Comparison of ENCODE assay signal across 7 mouse cellular contexts in the genomic region with DNA sequence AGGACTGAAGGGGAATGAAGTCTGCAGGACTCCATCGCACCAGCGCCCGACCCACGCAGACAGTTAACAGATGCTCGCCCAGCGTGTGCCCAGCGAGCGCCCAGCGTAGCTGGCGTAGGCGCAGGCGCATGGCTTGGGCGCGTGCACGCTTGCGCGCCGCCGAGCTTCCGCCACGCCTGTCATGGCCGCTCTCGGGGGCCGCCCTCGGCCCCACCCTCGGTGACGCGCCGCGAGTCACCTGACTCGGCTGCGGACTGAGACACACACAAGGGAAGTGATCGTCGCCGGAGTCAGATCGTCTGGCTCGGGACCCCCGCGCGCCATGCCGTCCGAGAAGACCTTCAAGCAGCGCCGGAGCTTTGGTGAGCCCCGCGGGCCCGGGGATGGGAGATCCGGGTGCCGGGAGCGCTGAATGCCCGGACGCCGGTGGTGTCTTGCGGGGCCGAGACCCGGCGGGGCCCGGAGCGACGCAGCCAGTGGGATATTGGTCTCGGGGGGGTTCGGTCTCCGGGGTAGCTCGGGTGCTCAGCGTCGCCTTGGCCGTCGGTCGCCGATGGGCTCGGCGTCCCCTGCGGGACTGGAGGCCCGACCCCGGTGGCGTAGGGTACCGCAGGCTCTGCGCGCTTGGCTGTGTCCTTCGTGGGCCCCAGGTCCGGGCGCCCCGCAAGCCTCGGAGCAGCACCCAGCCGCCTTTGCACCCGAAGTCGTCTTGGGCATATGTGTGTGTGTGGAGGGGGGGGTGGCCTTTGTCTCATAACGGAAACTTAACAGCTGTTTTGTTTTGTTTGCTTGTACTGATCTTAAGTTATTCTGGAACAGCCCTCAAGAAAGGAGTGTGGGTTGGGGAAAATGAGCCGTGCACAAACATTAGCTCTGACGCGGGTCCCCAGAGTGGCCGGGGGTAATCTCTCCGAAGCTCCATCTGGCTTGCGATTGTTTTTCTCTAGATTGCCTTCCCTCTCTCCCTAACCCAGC. TPM values are rescaled to one million over a fixed set of nuclear protein-coding genes. Genes with fewer than 3 reads are reported as not detected.
DNase-seq lines count a peak whose midpoint lies in the region; ATAC-seq and TF ChIP-seq lines count a peak whose summit lies in the region.

A gene (plus strand): TSS at position 159 of the 975 bp plus-strand sequence.

- peak within 1 kb of the TSS; percentile 84 for H3K27ac ChIP-seq in intestine, postnatal 0 days (ENCODE audit: low read depth, low read length)
- H3K27ac ChIP-seq in midbrain, embryonic 12.5 days (replicated peaks) = peak within 1 kb of the TSS; percentile 67
- peak within 1 kb of the TSS; percentile 32 for H3K27ac ChIP-seq in small intestine, adult 2 months (ENCODE audit: insufficient read depth, low read depth, low read length)

- ATAC-seq in intestine, postnatal 0 days = peak; percentile 88
- ATAC-seq in midbrain, embryonic 12.5 days (ENCODE audit: low FRiP score, low read depth) = peak; percentile 85

- peak within 1 kb of the TSS; percentile 84 for H3K4me3 ChIP-seq in intestine, postnatal 0 days (ENCODE audit: low read depth, low read length)
- peak within 1 kb of the TSS; percentile 88 for H3K4me3 ChIP-seq in midbrain, embryonic 12.5 days
- H3K4me3 ChIP-seq in small intestine, adult 2 months (ENCODE audit: low read depth, low read length) = peak within 1 kb of the TSS; percentile 97

- no peaks in the 10 kb centered on the region for H3K9me3 ChIP-seq in intestine, postnatal 0 days (ENCODE audit: control insufficient read depth)
- H3K9me3 ChIP-seq in midbrain, embryonic 12.5 days = no peaks in the 10 kb centered on the region

- peak; percentile 69 for TF ChIP-seq POLR2A in small intestine, adult 2 months (IDR thresholded peaks at IDR 0.05; ENCODE audit: low read depth, low read length)

- peaks cover 14% of the 10 kb centered on the region for H3K4me1 ChIP-seq in intestine, postnatal 0 days (replicated peaks; ENCODE audit: control insufficient read depth, insufficient read depth, low read length)
- H3K4me1 ChIP-seq in midbrain, embryonic 12.5 days = peaks cover 24% of the 10 kb centered on the region
- H3K4me1 ChIP-seq in small intestine, adult 2 months (ENCODE audit: control insufficient read depth, insufficient read depth, insufficient read length, low read length) = peaks cover 6% of the 10 kb centered on the region

- H3K27me3 ChIP-seq in intestine, postnatal 0 days (replicated peaks; ENCODE audit: control insufficient read depth, insufficient read depth, low read length) = no peaks in the 10 kb centered on the region
- H3K27me3 ChIP-seq in midbrain, embryonic 12.5 days = no peaks in the 10 kb centered on the region; the same call in 1 of the 2 replicates
- H3K27me3 ChIP-seq in small intestine, adult 2 months (ENCODE audit: control insufficient read depth, insufficient read depth, low read length) = no peaks in the 10 kb centered on the region

- H3K36me3 ChIP-seq in intestine, postnatal 0 days (ENCODE audit: control insufficient read depth, insufficient read depth) = peaks cover 22% of the 10 kb centered on the region
- H3K36me3 ChIP-seq in midbrain, embryonic 12.5 days = peaks cover 23% of the 10 kb centered on the region
- peaks cover 13% of the 10 kb centered on the region for H3K36me3 ChIP-seq in small intestine, adult 2 months (ENCODE audit: control insufficient read depth, insufficient read depth, low read length)

- peak within 1 kb of the TSS; percentile 73 for H3K4me2 ChIP-seq in intestine, postnatal 0 days (replicated peaks; ENCODE audit: low read depth)
- H3K4me2 ChIP-seq in midbrain, embryonic 12.5 days (replicated peaks) = peak within 1 kb of the TSS; percentile 73

- peak; percentile 11; the same call in 1 of the 2 replicates for TF ChIP-seq CTCF in intestine, postnatal 0 days (IDR thresholded peaks at IDR 0.05; ENCODE audit: low read depth)
- TF ChIP-seq CTCF in small intestine, adult 2 months (IDR thresholded peaks at IDR 0.05; ENCODE audit: extremely low read depth, insufficient read length, insufficient replicate concordance, low read depth, low read length) = 0 out of 2 replicates have a peak, but pooled peaks have one; percentile 11

- under 1% methylated on average over 92 of the region's 94 CpGs for WGBS in intestine, postnatal 0 days
- WGBS in midbrain, embryonic 12.5 days = under 1% methylated on average over 94 of the region's 94 CpGs
- under 1% methylated on average over 94 of the region's 94 CpGs for WGBS in small intestine, adult 2 months

- H3K9ac ChIP-seq in intestine, postnatal 0 days (ENCODE audit: low read depth, low read length) = peak within 1 kb of the TSS; percentile 86
- peak within 1 kb of the TSS; percentile 88 for H3K9ac ChIP-seq in midbrain, embryonic 12.5 days (replicated peaks)

- intact Hi-C loops in left cerebral cortex, postnatal 4 days (cut with DNase I) = no loop called here

- DNase-seq in adrenal gland, adult 8-10 months = peak; percentile 91
- DNase-seq in embryo, embryonic 9.5 days (ENCODE audit: extremely low spot score) = peak; percentile 95
- no peak for DNase-seq in gonadal fat pad, adult 2 months (ENCODE audit: low read depth)
- peak; percentile 96 for DNase-seq in left cerebral cortex, postnatal 4 days

RNA-seq across cellular contexts. Expression of the gene that starts here (rescaled TPM):
- 100 to 1,000 TPM; 167 to 214 (median 191) TPM for total RNA-seq in adrenal gland, adult 8-10 months (2022)
- 76.9 and 94.2 TPM in 2 replicates for polyA plus RNA-seq in gonadal fat pad, adult 2 months (2012; rRNA removed)
- 264 and 267 TPM in 2 replicates for polyA plus RNA-seq in intestine, postnatal 0 days (2015; fragmentation: Nextera tagmentation; extraction: Ambion mirVana)
- 100 to 1,000 TPM; 145 to 167 TPM for total RNA-seq in left cerebral cortex, postnatal 4 days (2021)
- 280 and 292 TPM in 2 replicates for polyA plus RNA-seq in midbrain, embryonic 12.5 days (2016; fragmentation: Nextera tagmentation; extraction: Ambion mirVana)
- 50.7 and 82.2 TPM in 2 replicates for polyA plus RNA-seq in small intestine, adult 2 months (2012; rRNA removed)

Comparison
In these comparisons a context has a peak if more than half of its experiments do, and no peak if none do; other contexts are left out.
1. H3K27ac ChIP-seq: peak in every context shown above with its lines; median percentile 84 in intestine, postnatal 0 days; 67 in midbrain, embryonic 12.5 days; 32 in small intestine, adult 2 months.